Mouse (Mus musculus): ENCODE results near the gene Gm40193. TPM values are rescaled to one million over a fixed set of nuclear protein-coding genes. Genes with fewer than 3 reads are reported as not detected.
"Not testable (repeated sequence)": the region's sequence is repeated elsewhere in the genome, so short reads cannot be mapped to it uniquely, and the experiment has no call there.

The Gm40193 gene
- total and polyA plus RNA-seq, 2 experiments from 2014 or later = not detected

- Histone ChIP-seq H3K4me3 (ENCODE audit: low read depth, low read length) (no peak overlapping the region), H3K9me3 (ENCODE audit: low read length) (no peaks in the 10 kb centered on the region), H3K36me3 (ENCODE audit: insufficient read depth) (no peaks in the 10 kb centered on the region), H3K4me1 (ENCODE audit: insufficient read depth) (no peaks in the 10 kb centered on the region), H3K9ac (no peak overlapping the region), H3K27me3 (ENCODE audit: insufficient read depth, low read length) (no peaks in the 10 kb centered on the region), H3K4me2 (ENCODE audit: low read depth) (no peak overlapping the region), H3K27ac (ENCODE audit: low read depth, low read length) (peak overlapping the region; percentile 17; the same call in 1 of the 2 replicates)
- no peak for TF ChIP-seq CTCF (IDR thresholded peaks at IDR 0.05; ENCODE audit: low read depth)
- 24% methylated on average over 6 of the region's 6 CpGs for WGBS
- ATAC-seq (peak; percentile 38; the same call in 1 of the 2 replicates), DNase-seq (no peak)
These were observed 41.1 kb upstream of the Gm40193 start for GRCm38 (mm10) chr11:70573872-70574271.

GRCm38 (mm10) chr11:70572348-70572902 lies 39.7 kb upstream of the Gm40193 start:
- Histone ChIP-seq H3K9me3 (ENCODE audit: low read length) (no peaks in the 10 kb centered on the region), H3K27me3 (ENCODE audit: insufficient read depth, low read length) (no peaks in the 10 kb centered on the region), H3K36me3 (ENCODE audit: insufficient read depth) (no peaks in the 10 kb centered on the region), H3K4me2 (ENCODE audit: low read depth) (no peak overlapping the region), H3K4me1 (ENCODE audit: insufficient read depth) (no peaks in the 10 kb centered on the region), H3K9ac (no peak overlapping the region), H3K4me3 (ENCODE audit: low read depth, low read length) (no peak overlapping the region), H3K27ac (ENCODE audit: low read depth, low read length) (no peak overlapping the region)
- WGBS = 75% methylated on average over 5 of the region's 5 CpGs
- DNase-seq (no peak), ATAC-seq (no peak)
- TF ChIP-seq CTCF (IDR thresholded peaks at IDR 0.05; ENCODE audit: low read depth) = no peak

GRCm38 (mm10) chr11:70571641-70572040 lies 38.9 kb upstream of the Gm40193 start:
- no peak overlapping the region for H3K4me3 ChIP-seq (ENCODE audit: low read depth, low read length)
- H3K36me3 ChIP-seq (ENCODE audit: insufficient read depth) = 0 out of 2 replicates have a peak, but pooled peaks cover 3% of the 10 kb centered on the region
- no peak for DNase-seq
- no peak overlapping the region for H3K9ac ChIP-seq
- TF ChIP-seq CTCF (IDR thresholded peaks at IDR 0.05; ENCODE audit: low read depth) = no peak
- H3K4me2 ChIP-seq (ENCODE audit: low read depth) = no peak overlapping the region
- H3K9me3 ChIP-seq (ENCODE audit: low read length) = no peaks in the 10 kb centered on the region
- WGBS = 80% methylated on average over 1 of the region's 1 CpGs
- no peak for ATAC-seq
- no peaks in the 10 kb centered on the region for H3K4me1 ChIP-seq (ENCODE audit: insufficient read depth)
- no peaks in the 10 kb centered on the region for H3K27me3 ChIP-seq (ENCODE audit: insufficient read depth, low read length)
- no peak overlapping the region for H3K27ac ChIP-seq (ENCODE audit: low read depth, low read length)

- DNase-seq; H3K27me3 ChIP-seq (ENCODE audit: insufficient read depth, low read length); H3K36me3 ChIP-seq (ENCODE audit: insufficient read depth); H3K4me3 ChIP-seq (ENCODE audit: low read depth, low read length); H3K27ac ChIP-seq (ENCODE audit: low read depth, low read length); ATAC-seq; H3K9ac ChIP-seq; H3K4me2 ChIP-seq (ENCODE audit: low read depth); H3K4me1 ChIP-seq (ENCODE audit: insufficient read depth); H3K9me3 ChIP-seq (ENCODE audit: low read length): not testable (repeated sequence)
- 84% methylated on average over 1 of the region's 1 CpGs for WGBS
These were observed 37.9 kb upstream of the Gm40193 start for GRCm38 (mm10) chr11:70570614-70571013.

GRCm38 (mm10) chr11:70566586-70566985 lies 33.8 kb upstream of the Gm40193 start:
- Histone ChIP-seq H3K27me3 (ENCODE audit: insufficient read depth, low read length) (no peaks in the 10 kb centered on the region), H3K27ac (ENCODE audit: low read depth, low read length) (no peak overlapping the region), H3K9ac (no peak overlapping the region), H3K4me2 (ENCODE audit: low read depth) (no peak overlapping the region), H3K4me1 (ENCODE audit: insufficient read depth) (peaks cover 20% of the 10 kb centered on the region; the same call in 1 of the 2 replicates), H3K4me3 (ENCODE audit: low read depth, low read length) (no peak overlapping the region), H3K9me3 (ENCODE audit: low read length) (no peaks in the 10 kb centered on the region), H3K36me3 (ENCODE audit: insufficient read depth) (0 out of 2 replicates have a peak, but pooled peaks cover 3% of the 10 kb centered on the region)
- DNase-seq (no peak), ATAC-seq (no peak)
- 68% methylated on average over 7 of the region's 7 CpGs for WGBS
- TF ChIP-seq CTCF (IDR thresholded peaks at IDR 0.05; ENCODE audit: low read depth) = no peak

- H3K4me2 ChIP-seq (ENCODE audit: low read depth) = peak overlapping the region; percentile 85
- DNase-seq (no peak), ATAC-seq (no peak)
- H3K36me3 ChIP-seq (ENCODE audit: insufficient read depth) = 0 out of 2 replicates have a peak, but pooled peaks cover 3% of the 10 kb centered on the region
- H3K4me3 ChIP-seq (ENCODE audit: low read depth, low read length) = peak overlapping the region; percentile 98
- peaks cover 20% of the 10 kb centered on the region; the same call in 1 of the 2 replicates for H3K4me1 ChIP-seq (ENCODE audit: insufficient read depth)
- H3K27ac ChIP-seq (ENCODE audit: low read depth, low read length) = no peak overlapping the region
- no peaks in the 10 kb centered on the region for H3K9me3 ChIP-seq (ENCODE audit: low read length)
- no peak for TF ChIP-seq CTCF (IDR thresholded peaks at IDR 0.05; ENCODE audit: low read depth)
- 30% methylated on average over 4 of the region's 4 CpGs for WGBS
- H3K27me3 ChIP-seq (ENCODE audit: insufficient read depth, low read length) = no peaks in the 10 kb centered on the region
- H3K9ac ChIP-seq = peak overlapping the region; percentile 92; the same call in 1 of the 2 replicates
These were observed 31.6 kb upstream of the Gm40193 start for GRCm38 (mm10) chr11:70564276-70564873.

Measured in forebrain, postnatal 0 days (tissue).